Mouse (Mus musculus): Measurements from ENCODE around the gene Vwa1. TPM values are rescaled to one million over a fixed set of nuclear protein-coding genes. Genes with fewer than 3 reads are reported as not detected.
"Not testable (repeated sequence)": the region's sequence is repeated elsewhere in the genome, so short reads cannot be mapped to it uniquely, and the experiment has no call there.

Gene Vwa1
- polyA plus RNA-seq, 1 experiment from 2014 or later = 33.7 TPM

- peak; percentile 96 for ATAC-seq (ENCODE audit: low FRiP score, low read depth)
These were observed 13.7 kb downstream of the Vwa1 start, which contains the start of gene Atad3a for GRCm38 (mm10) chr4:155760613-155761355. TSS of gene Atad3a (minus strand) at chr4:155761093.

GRCm38 (mm10) chr4:155759862-155760612 lies 14.5 kb downstream of the Vwa1 start:
- Histone ChIP-seq H3K4me3 (peak overlapping the region; percentile 91), H3K4me1 (replicated peaks) (peaks cover 32% of the 10 kb centered on the region), H3K9ac (peak overlapping the region; percentile 70), H3K27me3 (no peaks in the 10 kb centered on the region), H3K4me2 (peak overlapping the region; percentile 99), H3K9me3 (no peaks in the 10 kb centered on the region), H3K27ac (replicated peaks) (peak overlapping the region; percentile 65; the same call in 1 of the 2 replicates), H3K36me3 (peaks cover 12% of the 10 kb centered on the region)
- WGBS = 4% methylated on average over 10 of the region's 10 CpGs
- ATAC-seq (ENCODE audit: low FRiP score, low read depth) = no peak

More at GRCm38 (mm10) chr4:155760613-155761355, 13.7 kb downstream of the Vwa1 start, which contains the start of gene Atad3a:
- WGBS = under 1% methylated on average over 68 of the region's 68 CpGs
- Histone ChIP-seq H3K9ac (peak within 1 kb of the TSS; percentile 70), H3K4me2 (peak within 1 kb of the TSS; percentile 99), H3K4me3 (peak within 1 kb of the TSS; percentile 91), H3K27ac (replicated peaks) (peak within 1 kb of the TSS; percentile 65), H3K4me1 (replicated peaks) (peaks cover 32% of the 10 kb centered on the region), H3K27me3 (no peaks in the 10 kb centered on the region), H3K36me3 (peaks cover 6% of the 10 kb centered on the region), H3K9me3 (no peaks in the 10 kb centered on the region)

GRCm38 (mm10) chr4:155757011-155757410 lies 17.5 kb downstream of the Vwa1 start:
- H3K36me3 ChIP-seq = peaks cover 39% of the 10 kb centered on the region
- 91% methylated on average over 12 of the region's 12 CpGs for WGBS
- no peak for ATAC-seq (ENCODE audit: low FRiP score, low read depth)
- no peak overlapping the region for H3K4me3 ChIP-seq
- no peaks in the 10 kb centered on the region for H3K27me3 ChIP-seq
- H3K4me1 ChIP-seq (replicated peaks) = peaks cover 29% of the 10 kb centered on the region
- no peak overlapping the region for H3K27ac ChIP-seq (replicated peaks)
- H3K4me2 ChIP-seq = no peak overlapping the region
- no peaks in the 10 kb centered on the region for H3K9me3 ChIP-seq
- H3K9ac ChIP-seq = no peak overlapping the region

GRCm38 (mm10) chr4:155746575-155747490 lies 27.7 kb downstream of the Vwa1 start:
- Histone ChIP-seq H3K9me3 (no peaks in the 10 kb centered on the region), H3K9ac (no peak overlapping the region), H3K36me3 (peaks cover 88% of the 10 kb centered on the region), H3K27ac (replicated peaks) (no peak overlapping the region), H3K4me3 (no peak overlapping the region), H3K27me3 (no peaks in the 10 kb centered on the region), H3K4me2 (no peak overlapping the region), H3K4me1 (replicated peaks) (no peaks in the 10 kb centered on the region)
- 91% methylated on average over 17 of the region's 17 CpGs for WGBS
- ATAC-seq (ENCODE audit: low FRiP score, low read depth) = no peak

- Histone ChIP-seq H3K4me1 (replicated peaks) (no peaks in the 10 kb centered on the region), H3K4me2 (no peak overlapping the region), H3K9me3 (no peaks in the 10 kb centered on the region), H3K36me3 (peaks cover 84% of the 10 kb centered on the region), H3K27me3 (no peaks in the 10 kb centered on the region), H3K4me3 (no peak overlapping the region), H3K27ac (replicated peaks) (no peak overlapping the region), H3K9ac (no peak overlapping the region)
- WGBS = 87% methylated on average over 8 of the region's 8 CpGs
- no peak for ATAC-seq (ENCODE audit: low FRiP score, low read depth)
These were observed 28.4 kb downstream of the Vwa1 start for GRCm38 (mm10) chr4:155746036-155746548.

GRCm38 (mm10) chr4:155745136-155745535 lies 29.4 kb downstream of the Vwa1 start:
- peaks cover 80% of the 10 kb centered on the region for H3K36me3 ChIP-seq
- no peak overlapping the region for H3K4me2 ChIP-seq
- ATAC-seq (ENCODE audit: low FRiP score, low read depth) = no peak
- H3K27me3 ChIP-seq = no peaks in the 10 kb centered on the region
- no peak overlapping the region for H3K27ac ChIP-seq (replicated peaks)
- H3K4me1 ChIP-seq (replicated peaks) = peaks cover 1% of the 10 kb centered on the region; the same call in 1 of the 2 replicates
- H3K4me3 ChIP-seq = no peak overlapping the region
- no peaks in the 10 kb centered on the region for H3K9me3 ChIP-seq
- WGBS = 97% methylated on average over 5 of the region's 5 CpGs
- no peak overlapping the region for H3K9ac ChIP-seq

- no peak overlapping the region for H3K4me2 ChIP-seq
- H3K9me3 ChIP-seq = no peaks in the 10 kb centered on the region
- peaks cover 75% of the 10 kb centered on the region for H3K36me3 ChIP-seq
- no peak overlapping the region for H3K9ac ChIP-seq
- no peak overlapping the region for H3K4me3 ChIP-seq
- H3K27me3 ChIP-seq = no peaks in the 10 kb centered on the region
- H3K4me1 ChIP-seq (replicated peaks) = peaks cover 8% of the 10 kb centered on the region
- H3K27ac ChIP-seq (replicated peaks) = no peak overlapping the region
- WGBS = 94% methylated on average over 8 of the region's 8 CpGs
- ATAC-seq (ENCODE audit: low FRiP score, low read depth) = no peak
These were observed 30.0 kb downstream of the Vwa1 start for GRCm38 (mm10) chr4:155744474-155744873.

- H3K27me3 ChIP-seq = no peaks in the 10 kb centered on the region
- no peak overlapping the region for H3K27ac ChIP-seq (replicated peaks)
- H3K9ac ChIP-seq = no peak overlapping the region
- no peaks in the 10 kb centered on the region for H3K9me3 ChIP-seq
- peaks cover 15% of the 10 kb centered on the region for H3K4me1 ChIP-seq (replicated peaks)
- H3K4me3 ChIP-seq = no peak overlapping the region
- ATAC-seq (ENCODE audit: low FRiP score, low read depth) = no peak
- WGBS = 96% methylated on average over 5 of the region's 5 CpGs
- H3K4me2 ChIP-seq = no peak overlapping the region
- H3K36me3 ChIP-seq = peaks cover 60% of the 10 kb centered on the region
These were observed 31.8 kb downstream of the Vwa1 start for GRCm38 (mm10) chr4:155742684-155743083.

GRCm38 (mm10) chr4:155740681-155741080 lies 33.8 kb downstream of the Vwa1 start:
- 92% methylated on average over 10 of the region's 10 CpGs for WGBS
- Histone ChIP-seq H3K36me3 (peaks cover 56% of the 10 kb centered on the region), H3K4me1 (replicated peaks) (peaks cover 33% of the 10 kb centered on the region)
- not testable (repeated sequence) for H3K9ac ChIP-seq; H3K4me3 ChIP-seq; H3K9me3 ChIP-seq; H3K27me3 ChIP-seq; H3K27ac ChIP-seq (replicated peaks); ATAC-seq (ENCODE audit: low FRiP score, low read depth); H3K4me2 ChIP-seq

- 68% methylated on average over 37 of the region's 37 CpGs for WGBS
- no peak for ATAC-seq (ENCODE audit: low FRiP score, low read depth)
- H3K9me3 ChIP-seq = no peaks in the 10 kb centered on the region
- H3K27me3 ChIP-seq = no peaks in the 10 kb centered on the region
- H3K4me2 ChIP-seq = no peak overlapping the region
- no peak overlapping the region for H3K27ac ChIP-seq (replicated peaks)
- no peak overlapping the region for H3K4me3 ChIP-seq
- H3K36me3 ChIP-seq = peaks cover 51% of the 10 kb centered on the region
- H3K9ac ChIP-seq = no peak overlapping the region
- peaks cover 38% of the 10 kb centered on the region for H3K4me1 ChIP-seq (replicated peaks)
These were observed 34.5 kb downstream of the Vwa1 start for GRCm38 (mm10) chr4:155739741-155740636.

- no peak overlapping the region for H3K9ac ChIP-seq
- peaks cover 45% of the 10 kb centered on the region for H3K36me3 ChIP-seq
- H3K4me1 ChIP-seq (replicated peaks) = peaks cover 39% of the 10 kb centered on the region
- ATAC-seq (ENCODE audit: low FRiP score, low read depth) = no peak
- 81% methylated on average over 6 of the region's 6 CpGs for WGBS
- H3K27me3 ChIP-seq = no peaks in the 10 kb centered on the region
- no peak overlapping the region for H3K27ac ChIP-seq (replicated peaks)
- H3K9me3 ChIP-seq = no peaks in the 10 kb centered on the region
- no peak overlapping the region for H3K4me2 ChIP-seq
- no peak overlapping the region for H3K4me3 ChIP-seq
These were observed 35.3 kb downstream of the Vwa1 start for GRCm38 (mm10) chr4:155739152-155739551.

Data from hindbrain, embryonic 15.5 days (tissue).